Mouse (Mus musculus) WW6 (cell line): ENCODE measurements around the gene Dnajb8.

Experiments used
- DNase-seq: peaks from one replicate; pipeline ENCODE4 v3.0.0-alpha.2; 2013; ENCODE audit warnings: low read depth, low spot score

Dnajb8 gene

GRCm38 (mm10) chr6:88290129-88290766 lies 68.2 kb downstream of the Dnajb8 start:
- no peak for DNase-seq

DNA sequence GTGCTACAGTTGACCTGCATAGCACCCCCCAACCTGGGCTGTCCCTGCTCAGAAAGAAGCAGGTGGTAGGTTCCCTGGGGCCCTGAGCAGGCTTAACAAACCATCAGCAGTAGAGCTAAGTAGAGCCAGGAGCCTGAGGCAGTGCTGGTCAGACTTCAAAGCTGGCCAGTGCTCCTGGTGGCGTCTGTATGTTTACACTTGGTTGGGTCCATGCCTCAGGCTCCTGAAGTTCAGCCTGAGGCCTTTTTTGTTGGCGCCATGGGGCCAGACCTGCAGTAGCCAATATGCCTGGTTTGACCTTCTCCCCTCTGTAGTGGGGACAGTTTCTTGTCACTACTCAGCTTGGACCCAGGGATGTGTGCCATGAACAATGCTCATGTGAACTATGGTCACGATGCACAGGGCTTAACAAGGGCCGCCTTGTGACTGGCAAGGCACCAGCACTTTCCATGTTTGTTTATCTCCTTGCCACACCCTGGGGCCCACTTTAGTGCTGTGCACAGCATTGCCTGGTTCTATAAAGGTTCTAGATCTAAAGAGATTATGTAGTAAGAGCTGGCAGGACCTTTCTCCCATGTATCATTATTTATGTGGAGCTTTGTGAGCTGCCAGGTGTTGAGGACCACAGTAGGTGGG lies 70.3 kb downstream of the Dnajb8 start:
- DNase-seq, result no peak

DNA sequence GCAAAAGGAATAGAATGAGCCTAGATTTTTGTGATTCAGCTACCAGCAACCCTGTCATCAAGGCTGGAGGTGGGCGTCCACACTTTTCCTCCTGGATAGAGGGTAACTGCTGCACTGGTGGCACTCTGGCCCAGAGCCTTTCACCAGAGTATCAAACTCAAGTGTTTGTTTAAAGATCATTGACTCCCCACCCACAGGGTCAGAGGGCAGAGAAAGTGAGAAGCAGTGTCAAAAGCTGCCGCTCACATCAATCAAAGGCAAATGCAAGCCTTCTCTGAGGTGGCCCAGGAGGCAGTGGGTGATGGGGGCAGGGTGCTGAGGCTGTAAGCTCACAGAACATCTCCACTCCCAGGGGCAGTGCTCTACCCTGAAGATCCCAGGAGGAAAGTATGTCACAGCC lies 77.4 kb downstream of the Dnajb8 start:
- no peak for DNase-seq

GRCm38 (mm10) chr6:88301234-88301633 lies 79.2 kb downstream of the Dnajb8 start:
- DNase-seq, result no peak
